Mouse (Mus musculus): ENCODE data around the gene Tmem178b.

GRCm38 (mm10) chr6:40013407-40013806, 140.3 kb downstream of the Tmem178b start:
- TF ChIP-seq POLR2A (IDR thresholded peaks at IDR 0.05; ENCODE audit: insufficient read length, low read depth) (no peak), MYOD1 (IDR thresholded peaks at IDR 0.05; ENCODE audit: control insufficient read depth in 1 of 3, insufficient read length in 2 of 3, low read depth in 2 of 3) (no peak), MAX (IDR thresholded peaks at IDR 0.05; ENCODE audit: low read depth) (no peak)

All from myocyte (in vitro differentiated cells).